Mouse (Mus musculus) frontal cortex, adult 2 months (tissue): ENCODE results near the gene Rnf186. TPM values are rescaled to one million over a fixed set of nuclear protein-coding genes. Genes with fewer than 3 reads are reported as not detected.

Experiments
- DNase-seq, 2 experiments: peaks; one replicate each; pipeline ENCODE4 v3.0.0; 2022; ENCODE audit warnings: low spot score in 1 of 2; ENCODE audit errors: extremely low spot score in 1 of 2
- polyA plus RNA-seq: library from polyadenylated mRNA; depleted of rRNA; stranded (reverse); fragments of >200 nt; gene quantifications from 2 replicates; pipeline ENCODE4 v1.2.3, GENCODE M21; 2012; rRNA removed

Gene Rnf186
- polyA plus RNA-seq, 1 experiment, result not detected

GRCm38 (mm10) chr4:139007981-139008536 is 41.1 kb downstream of the Rnf186 start:
- no peak for DNase-seq

GRCm38 (mm10) chr4:139011201-139011702 is 44.3 kb downstream of the Rnf186 start:
- DNase-seq, result no peak

- DNase-seq, result no peak
Observed at GRCm38 (mm10) chr4:139013281-139013680, 46.4 kb downstream of the Rnf186 start.

GRCm38 (mm10) chr4:139014793-139015192 is 47.9 kb downstream of the Rnf186 start:
- no peak for DNase-seq

Other genes with a start within 250 kb of the Rnf186 start
- 0.16 and 0.29 TPM in 2 replicates for gene Pla2g2c, start 242.3 kb upstream of the Rnf186 start, polyA plus RNA-seq
- 1.2 and 1.4 TPM in 2 replicates for gene Ubxn10, start 229.9 kb upstream of the Rnf186 start, polyA plus RNA-seq
- gene Pla2g2f, start 209.5 kb upstream of the Rnf186 start, polyA plus RNA-seq, result 0.08 and 0.13 TPM in 2 replicates
- 0.17 and 0.58 TPM in 2 replicates for gene Pla2g2d, start 191.4 kb upstream of the Rnf186 start, polyA plus RNA-seq
- gene Pla2g5, start 103.6 kb upstream of the Rnf186 start, polyA plus RNA-seq, result 6.4 and 9.2 TPM in 2 replicates
- not detected in 2 replicates for gene Gm13030, start 93.1 kb upstream of the Rnf186 start, polyA plus RNA-seq
- 0.19 TPM in 1 of 2 replicates, not detected in the other for gene Pla2g2e, start 89.2 kb upstream of the Rnf186 start, polyA plus RNA-seq
- 11.3 and 13.3 TPM in 2 replicates for gene Otud3, start 53.2 kb upstream of the Rnf186 start, polyA plus RNA-seq
- 3.3 and 3.4 TPM in 2 replicates for gene Tmco4, start 5.8 kb downstream of the Rnf186 start, polyA plus RNA-seq
- gene Htr6, start 108.5 kb downstream of the Rnf186 start, polyA plus RNA-seq, result 6.2 and 6.6 TPM in 2 replicates
- gene Nbl1, start 125.9 kb downstream of the Rnf186 start, polyA plus RNA-seq, result 78.9 and 79.7 TPM in 2 replicates
- gene Minos1, start 164.0 kb downstream of the Rnf186 start, polyA plus RNA-seq, result 162 and 170 TPM in 2 replicates
- 222 and 227 TPM in 2 replicates for gene Capzb, start 225.8 kb downstream of the Rnf186 start, polyA plus RNA-seq